In genomic region chr11:103007001-103007340, GRCm38 (mm10) we compare ENCODE assay signal across 15 mouse cellular contexts. TPM values are rescaled to one million over a fixed set of nuclear protein-coding genes. Genes with fewer than 3 reads are reported as not detected.
DNase-seq lines count a peak whose midpoint lies in the region; ATAC-seq and TF ChIP-seq lines count a peak whose summit lies in the region.
"Had no signal": no experiment of that assay in that cellular context is flagged by ENCODE, and none has a peak within 500 bp of the region (broad histone marks: within the 10 kb centered on the region; RNA-seq: fewer than 3 reads in every experiment).

No protein-coding gene starts in this region.

- TF ChIP-seq CTCF in hindbrain, postnatal 0 days (IDR thresholded peaks at IDR 0.05; ENCODE audit: low read depth) = no peak

- H3K36me3 ChIP-seq in heart, embryonic 10.5 days = peaks cover 44% of the 10 kb centered on the region
- H3K36me3 ChIP-seq in hindbrain, postnatal 0 days (ENCODE audit: insufficient read depth, low read length) = no peaks in the 10 kb centered on the region

- no peak overlapping the region for H3K4me3 ChIP-seq in heart, embryonic 10.5 days
- H3K4me3 ChIP-seq in hindbrain, postnatal 0 days (ENCODE audit: low read length) = no peak overlapping the region
- H3K4me3 ChIP-seq: erythroblast, embryonic 14.5 days; left cerebral cortex, adult 2 months had no signal

- H3K4me1 ChIP-seq in heart, embryonic 10.5 days = peaks cover 44% of the 10 kb centered on the region
- peaks cover 5% of the 10 kb centered on the region; the same call in 1 of the 2 replicates for H3K4me1 ChIP-seq in hindbrain, postnatal 0 days (ENCODE audit: insufficient read depth, low read length)

- no peak overlapping the region for H3K9ac ChIP-seq in hindbrain, postnatal 0 days (replicated peaks; ENCODE audit: low read length)

- H3K4me2 ChIP-seq in hindbrain, postnatal 0 days (ENCODE audit: low read depth, low read length) = no peak overlapping the region

- H3K27ac ChIP-seq in heart, embryonic 10.5 days = 0 out of 2 replicates have a peak overlapping the region, but pooled peaks have one; percentile 6
- H3K27ac ChIP-seq in hindbrain, postnatal 0 days = no peak overlapping the region

- H3K27me3 ChIP-seq in heart, embryonic 10.5 days (ENCODE audit: insufficient read depth, poor library complexity, severe bottlenecking) = no peaks in the 10 kb centered on the region
- no peaks in the 10 kb centered on the region for H3K27me3 ChIP-seq in hindbrain, postnatal 0 days (ENCODE audit: insufficient read depth, low read length)
- H3K27me3 ChIP-seq: CH12.LX had no signal

- H3K9me3 ChIP-seq in heart, embryonic 10.5 days = no peaks in the 10 kb centered on the region
- no peaks in the 10 kb centered on the region for H3K9me3 ChIP-seq in hindbrain, postnatal 0 days (ENCODE audit: low read length)

- DNase-seq in kidney, adult 9 months = peak; percentile 33
- no peak for DNase-seq in kidney, adult 8-10 months
- peak; percentile 50 for DNase-seq in Muller cell, postnatal 12 days (ENCODE audit: inconsistent ontology term)
- no peak for DNase-seq in heart, embryonic 10.5 days (ENCODE audit: low spot score)
- DNase-seq in lung, postnatal 36 days = peak; percentile 82
- no peak for DNase-seq in hindbrain, postnatal 0 days (ENCODE audit: low spot score)
- no peak for DNase-seq in retina, embryonic 14.5 days (ENCODE audit: low spot score)
- DNase-seq: cerebellum, postnatal 25 days; gastrocnemius, postnatal 14 days; kidney, adult 18-20 months; right cerebral cortex, postnatal 25 days had no signal

- 81% methylated on average over 6 of the region's 6 CpGs for WGBS in heart, embryonic 10.5 days
- 71% methylated on average over 6 of the region's 6 CpGs for WGBS in hindbrain, postnatal 0 days

- ATAC-seq in hindbrain, postnatal 0 days = no peak
- ATAC-seq in inflammation-experienced regulatory T-cells, adult 6 months = no peak

RNA-seq across cellular contexts. Expression of gene Nmt1, which starts 21.0 kb away (rescaled TPM):
- polyA plus RNA-seq in heart, embryonic 10.5 days (2016; fragmentation: Nextera tagmentation; extraction: Ambion mirVana) = 58.4 and 59.0 TPM in 2 replicates
- total RNA-seq in hindbrain, postnatal 0 days (2014; rRNA removed) = 61.0 and 71.5 TPM in 2 replicates
- polyA plus RNA-seq in hindbrain, postnatal 0 days (2015; fragmentation: Nextera tagmentation; extraction: Ambion mirVana) = 39.8 and 45.3 TPM in 2 replicates
- 100 to 1,000 TPM in 2 of 3 experiments, 10 to 100 TPM in 1; 63.6 to 113 (median 106) TPM for polyA plus RNA-seq in inflammation-experienced regulatory T-cells, adult 6 months (2017; shearing (Covaris generic))

RNA-seq across cellular contexts. Expression of gene Dcakd, which starts 21.2 kb away (rescaled TPM):
- 113 and 137 TPM in 2 replicates for polyA plus RNA-seq in heart, embryonic 10.5 days (2016; fragmentation: Nextera tagmentation; extraction: Ambion mirVana)
- 176 and 187 TPM in 2 replicates for total RNA-seq in hindbrain, postnatal 0 days (2014; rRNA removed)
- polyA plus RNA-seq in hindbrain, postnatal 0 days (2015; fragmentation: Nextera tagmentation; extraction: Ambion mirVana) = 138 and 149 TPM in 2 replicates
- 10 to 100 TPM; 19.9 to 27.5 (median 25.4) TPM for polyA plus RNA-seq in inflammation-experienced regulatory T-cells, adult 6 months (2017; shearing (Covaris generic))

Comparison
In these comparisons a context has a peak if more than half of its experiments do, and no peak if none do; other contexts are left out.
1. DNase-seq: peak in kidney, adult 9 months (single experiment), Muller cell, postnatal 12 days (single experiment) and lung, postnatal 36 days (single experiment); none in kidney, adult 8-10 months (0 of 2), heart, embryonic 10.5 days (single experiment), hindbrain, postnatal 0 days (single experiment) and retina, embryonic 14.5 days (single experiment).